Mouse (Mus musculus): ENCODE results near the gene Cwf19l1. TPM values are rescaled to one million over a fixed set of nuclear protein-coding genes. Genes with fewer than 3 reads are reported as not detected.
A peak's percentile ranks its signal among the peaks of the same experiment; 100 is the strongest.

The Cwf19l1 gene
- total RNA-seq (2014; fragmentation: Nextera tagmentation) (52.6 and 56.0 TPM in 2 replicates), total RNA-seq (2017) (37.2 and 68.7 TPM in 2 replicates)

GRCm38 (mm10) chr19:44135072-44135959, at the start of gene Cwf19l1:
Cwf19l1 (minus strand) TSS chr19:44135876.
- peak; percentile 91 for ATAC-seq (replicated peaks; ENCODE audit: low FRiP score, low TSS enrichment, poor library complexity, severe bottlenecking)

- no peak for ATAC-seq (replicated peaks; ENCODE audit: low FRiP score, low TSS enrichment, poor library complexity, severe bottlenecking)
Observed at GRCm38 (mm10) chr19:44183968-44184367, 48.3 kb upstream of the Cwf19l1 start.

- no peak for ATAC-seq (replicated peaks; ENCODE audit: low FRiP score, low TSS enrichment, poor library complexity, severe bottlenecking)
Observed at GRCm38 (mm10) chr19:44180502-44180901, 44.8 kb upstream of the Cwf19l1 start.

GRCm38 (mm10) chr19:44176741-44177140, 41.1 kb upstream of the Cwf19l1 start:
- ATAC-seq (replicated peaks; ENCODE audit: low FRiP score, low TSS enrichment, poor library complexity, severe bottlenecking), result no peak

- ATAC-seq (replicated peaks; ENCODE audit: low FRiP score, low TSS enrichment, poor library complexity, severe bottlenecking), result no peak
Observed at GRCm38 (mm10) chr19:44174835-44175234, 39.2 kb upstream of the Cwf19l1 start.

- ATAC-seq (replicated peaks; ENCODE audit: low FRiP score, low TSS enrichment, poor library complexity, severe bottlenecking), result peak; percentile 82
Observed at GRCm38 (mm10) chr19:44161515-44161914, 25.8 kb upstream of the Cwf19l1 start.

- ATAC-seq (replicated peaks; ENCODE audit: low FRiP score, low TSS enrichment, poor library complexity, severe bottlenecking), result no peak
Observed at GRCm38 (mm10) chr19:44159386-44159785, 23.7 kb upstream of the Cwf19l1 start.

- ATAC-seq (replicated peaks; ENCODE audit: low FRiP score, low TSS enrichment, poor library complexity, severe bottlenecking), result no peak
Observed at GRCm38 (mm10) chr19:44157005-44157404, 21.3 kb upstream of the Cwf19l1 start.

- ATAC-seq (replicated peaks; ENCODE audit: low FRiP score, low TSS enrichment, poor library complexity, severe bottlenecking), result no peak
Observed at GRCm38 (mm10) chr19:44153781-44154180, 18.1 kb upstream of the Cwf19l1 start.

GRCm38 (mm10) chr19:44148991-44149390, 13.3 kb upstream of the Cwf19l1 start:
- no peak for ATAC-seq (replicated peaks; ENCODE audit: low FRiP score, low TSS enrichment, poor library complexity, severe bottlenecking)

- ATAC-seq (replicated peaks; ENCODE audit: low FRiP score, low TSS enrichment, poor library complexity, severe bottlenecking), result no peak
Observed at GRCm38 (mm10) chr19:44148345-44148744, 12.7 kb upstream of the Cwf19l1 start.

GRCm38 (mm10) chr19:44146951-44147350, 11.3 kb upstream of the Cwf19l1 start:
- no peak for ATAC-seq (replicated peaks; ENCODE audit: low FRiP score, low TSS enrichment, poor library complexity, severe bottlenecking)

GRCm38 (mm10) chr19:44146568-44146879, 10.8 kb upstream of the Cwf19l1 start:
- ATAC-seq (replicated peaks; ENCODE audit: low FRiP score, low TSS enrichment, poor library complexity, severe bottlenecking), result no peak

- peak; percentile 92 for ATAC-seq (replicated peaks; ENCODE audit: low FRiP score, low TSS enrichment, poor library complexity, severe bottlenecking)
Observed at GRCm38 (mm10) chr19:44145702-44146567, 10.3 kb upstream of the Cwf19l1 start, which contains the start of gene Bloc1s2. Bloc1s2 (minus strand) TSS chr19:44146446.

- ATAC-seq (replicated peaks; ENCODE audit: low FRiP score, low TSS enrichment, poor library complexity, severe bottlenecking), result no peak
Observed at GRCm38 (mm10) chr19:44144366-44144765, 8.7 kb upstream of the Cwf19l1 start.

- no peak for ATAC-seq (replicated peaks; ENCODE audit: low FRiP score, low TSS enrichment, poor library complexity, severe bottlenecking)
Observed at GRCm38 (mm10) chr19:44135960-44136485, 347 bp upstream of the Cwf19l1 start.

GRCm38 (mm10) chr19:44132917-44133316, 2.8 kb downstream of the Cwf19l1 start:
- no peak for ATAC-seq (replicated peaks; ENCODE audit: low FRiP score, low TSS enrichment, poor library complexity, severe bottlenecking)

- ATAC-seq (replicated peaks; ENCODE audit: low FRiP score, low TSS enrichment, poor library complexity, severe bottlenecking), result no peak
Observed at GRCm38 (mm10) chr19:44128560-44128959, 7.1 kb downstream of the Cwf19l1 start.

GRCm38 (mm10) chr19:44127729-44128497, 7.8 kb downstream of the Cwf19l1 start:
- no peak for ATAC-seq (replicated peaks; ENCODE audit: low FRiP score, low TSS enrichment, poor library complexity, severe bottlenecking)
